Mouse (Mus musculus) olfactory bulb, adult 2 months (tissue): ENCODE measurements at regions not wholly inside any gene's neighbourhood (a gene's known extent, or its start where the extent isn't known, plus 50 kb on each side); places are given as distances from the start of the nearest gene placed in this dataset.

Experiments
- CTCF ChIP-seq: fragments of 200-500 bp; IDR thresholded peaks from 2 replicates; pipeline ENCODE4 v1.5.1; 2012; ENCODE audit warnings: low read depth, mild to moderate bottlenecking, low read length, moderate library complexity; ENCODE audit not compliant: insufficient read depth
- POLR2A ChIP-seq: fragments of 200-500 bp; IDR thresholded peaks from 2 replicates; pipeline ENCODE4 v1.6.1; 2012; ENCODE audit warnings: mild to moderate bottlenecking, low read depth, low read length, moderate library complexity; ENCODE audit not compliant: insufficient read depth

DNA sequence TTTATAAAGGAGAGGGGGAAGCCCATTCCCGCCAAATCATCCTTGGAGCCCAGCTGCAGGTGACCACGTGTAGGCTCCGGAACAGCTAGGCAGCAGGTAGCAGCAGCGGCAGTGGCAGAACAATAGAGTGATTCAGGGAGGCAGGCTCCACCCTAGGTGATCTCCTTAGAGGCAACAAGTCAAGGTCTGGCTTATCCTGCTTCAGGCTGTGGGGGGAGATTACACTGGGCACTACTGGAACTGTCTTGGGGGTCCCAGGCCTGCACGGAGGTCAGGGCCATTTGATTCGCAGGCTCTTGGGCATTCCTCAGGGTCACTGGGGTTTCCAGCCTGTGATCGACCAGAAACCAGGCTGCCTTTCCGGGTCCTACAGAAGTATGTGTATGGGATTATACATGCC lies 2711.1 kb downstream of the Gm37988 start:
- TF ChIP-seq POLR2A = no peak
- TF ChIP-seq CTCF = no peak
